Mouse (Mus musculus) MEL (cell line): Measurements from ENCODE around the gene Cmss1.

Experiments used
- BHLHE40 ChIP-seq: IDR thresholded peaks from 2 replicates; pipeline ENCODE4 v1.6.1; 2012; ENCODE audit warnings: low read depth, mild to moderate bottlenecking, inconsistent platforms, low read length, improper control_type of control experiment, borderline replicate concordance
- CHD2 ChIP-seq: IDR thresholded peaks from 2 replicates; pipeline ENCODE4 v1.6.1; 2011; ENCODE audit warnings: low read length, improper control_type of control experiment
- CTCF ChIP-seq, 3 experiments: IDR thresholded peaks in 2 of 3; conservative IDR thresholded peaks in 1 of 3; 2 replicates each; pipeline ENCODE4 v1.5.1; 2011 to 2012; ENCODE audit warnings: low read length in 3 of 3, low read depth in 2 of 3, mild to moderate bottlenecking in 2 of 3, improper control_type of control experiment in 1 of 3, inconsistent platforms in 1 of 3, mixed read lengths in 1 of 3, moderate library complexity in 1 of 3; ENCODE audit not compliant: control insufficient read depth in 1 of 3, insufficient read depth in 1 of 3, poor library complexity in 1 of 3, severe bottlenecking in 1 of 3
- GATA1 ChIP-seq: IDR thresholded peaks from 2 replicates; pipeline ENCODE4 v1.6.1; 2011; ENCODE audit warnings: low read depth, low read length, improper control_type of control experiment
- NRF1 ChIP-seq: IDR thresholded peaks from 2 replicates; pipeline ENCODE4 v1.6.1; 2014; ENCODE audit warnings: low read depth, mild to moderate bottlenecking, inconsistent platforms, low read length, improper control_type of control experiment, moderate library complexity; ENCODE audit not compliant: poor library complexity, insufficient read depth, severe bottlenecking
- POLR2A ChIP-seq, 2 experiments: IDR thresholded peaks; 2 replicates each; pipeline ENCODE4 v1.6.1; 2011 to 2012; ENCODE audit warnings: low read length in 2 of 2, mild to moderate bottlenecking in 2 of 2, control low read depth in 1 of 2, improper control_type of control experiment in 1 of 2, low read depth in 1 of 2, moderate library complexity in 1 of 2; ENCODE audit not compliant: control insufficient read depth in 1 of 2, insufficient read depth in 1 of 2, poor library complexity in 1 of 2
- TAL1 ChIP-seq: IDR thresholded peaks from 2 replicates; pipeline ENCODE4 v1.6.1; 2012; ENCODE audit warnings: mild to moderate bottlenecking, inconsistent platforms, low read length, moderate library complexity, mixed read lengths
- TCF12 ChIP-seq: IDR thresholded peaks from 2 replicates; pipeline ENCODE4 v1.6.1; 2014; ENCODE audit warnings: low read depth, mild to moderate bottlenecking, inconsistent platforms, low read length, improper control_type of control experiment, moderate library complexity
- UBTF ChIP-seq: IDR thresholded peaks from 2 replicates; pipeline ENCODE4 v1.6.1; 2012; ENCODE audit warnings: low read depth, mild to moderate bottlenecking, inconsistent platforms, low read length, improper control_type of control experiment, moderate library complexity, borderline replicate concordance; ENCODE audit not compliant: insufficient read depth
- USF1 ChIP-seq: IDR thresholded peaks from 2 replicates; pipeline ENCODE4 v1.6.1; 2014; ENCODE audit warnings: low read depth, mild to moderate bottlenecking, inconsistent platforms, low read length, improper control_type of control experiment, moderate library complexity
- ZMIZ1 ChIP-seq: IDR thresholded peaks from 2 replicates; pipeline ENCODE4 v1.6.1; 2012; ENCODE audit warnings: low read depth, mild to moderate bottlenecking, inconsistent platforms, low read length, improper control_type of control experiment, moderate library complexity
- ZNF384 ChIP-seq: IDR thresholded peaks from 2 replicates; pipeline ENCODE4 v1.6.1; 2012; ENCODE audit warnings: low read depth, mild to moderate bottlenecking, inconsistent platforms, low read length, improper control_type of control experiment

DNA sequence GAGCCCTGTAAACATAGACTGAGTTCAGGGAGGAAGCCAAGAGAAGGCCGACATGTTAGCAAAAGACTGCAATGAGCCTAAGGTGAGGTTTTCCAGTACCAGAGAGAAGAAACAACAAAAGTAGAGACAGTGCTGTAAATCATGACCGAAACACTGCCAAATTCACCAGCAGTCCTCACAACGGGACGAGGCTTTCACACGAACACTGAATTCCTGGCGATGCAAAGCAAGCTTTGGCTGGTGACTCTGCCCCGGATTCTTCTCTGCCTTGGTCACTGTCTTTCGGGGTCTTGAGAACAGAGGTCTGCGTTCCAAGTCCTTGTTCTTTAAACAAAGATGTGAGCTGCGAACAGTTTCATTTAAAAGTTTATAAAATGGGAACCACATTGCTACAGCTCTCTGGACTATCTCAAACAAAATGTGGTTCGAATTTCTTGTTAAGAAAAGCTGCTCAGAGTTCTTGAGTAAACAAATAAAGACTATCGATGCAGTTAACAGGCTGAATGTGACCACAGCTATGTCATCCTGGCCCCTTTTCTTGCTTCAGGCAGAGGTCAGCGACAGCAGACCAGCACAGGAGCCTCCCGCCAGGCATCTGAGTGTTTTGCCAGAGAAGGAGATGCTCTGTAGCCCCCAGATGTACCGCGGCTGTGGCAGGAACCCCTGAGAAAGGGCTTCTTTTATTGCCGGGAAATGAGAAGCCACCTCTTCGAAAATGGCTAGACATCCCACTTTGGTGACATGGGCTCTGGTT is 239.5 kb downstream of the Cmss1 start:
- TF ChIP-seq BHLHE40 (no peak), TAL1 (no peak), CTCF (IDR thresholded peaks at IDR 0.05 in 2 of 3, conservative IDR thresholded peaks at IDR 0.05 in 1 of 3; ENCODE audit: control insufficient read depth in 1 of 3, insufficient read depth in 1 of 3, low read depth in 2 of 3, low read length in 3 of 3, poor library complexity in 1 of 3, severe bottlenecking in 1 of 3) (no peak), POLR2A (IDR thresholded peaks at IDR 0.05; ENCODE audit: control insufficient read depth in 1 of 2, insufficient read depth in 1 of 2, low read depth in 1 of 2, low read length in 2 of 2, poor library complexity in 1 of 2) (no peak), ZMIZ1 (no peak), CHD2 (no peak), NRF1 (no peak), ZNF384 (no peak), USF1 (no peak), TCF12 (no peak), GATA1 (no peak), UBTF (no peak)
